Mouse (Mus musculus): ENCODE measurements around the gene Zg16. TPM values are rescaled to one million over a fixed set of nuclear protein-coding genes. Genes with fewer than 3 reads are reported as not detected.

Zg16 gene
- total RNA-seq, 2 experiments from 2014 or later = not detected

DNA sequence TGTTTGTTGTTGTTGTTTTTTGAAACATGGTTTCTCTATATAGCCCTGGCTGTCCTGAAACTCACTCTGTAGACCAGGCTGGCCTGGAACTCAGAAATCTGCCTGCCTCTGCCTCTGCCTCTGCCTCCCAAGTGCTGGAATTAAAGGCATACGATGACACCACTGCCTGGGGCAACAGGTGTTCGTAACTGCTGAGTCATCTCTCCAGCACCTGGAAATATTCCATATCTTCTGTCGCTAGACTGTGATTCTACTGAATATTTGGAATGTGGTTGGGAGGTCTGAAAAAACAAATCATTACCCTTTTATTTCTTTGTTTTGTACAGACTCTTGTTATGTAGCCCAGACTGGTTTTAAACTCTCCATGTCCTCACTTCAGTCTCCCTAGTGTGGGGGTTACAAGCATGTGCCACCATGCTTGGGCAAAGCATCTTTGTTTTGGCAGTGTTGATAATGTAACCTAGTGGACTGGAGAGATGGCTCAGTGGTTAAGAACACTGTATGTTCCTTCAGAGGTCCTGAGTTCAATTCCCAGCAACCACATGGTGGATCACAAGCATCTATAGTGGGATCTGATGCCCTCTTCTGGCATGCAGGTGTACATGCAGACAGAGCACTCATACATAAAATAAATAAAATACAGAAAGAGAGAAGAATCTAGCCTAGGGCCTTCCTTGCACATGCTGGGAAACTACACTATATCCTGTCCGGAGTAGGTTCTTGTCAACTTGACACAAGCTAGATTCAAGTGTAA lies 82.8 kb downstream of the Zg16 start:
- no peak for DNase-seq

GRCm38 (mm10) chr7:127003620-127004019 lies 83.5 kb downstream of the Zg16 start:
- DNase-seq = no peak

Small RNAs within 50 kb of the gene (microRNA-seq; reads per million reads assigned to microRNA genes)
- gene Gm44343 = 0 reads per million in 2 experiments

Other genes starting within 250 kb of the Zg16 start
- not detected for gene Doc2a, start 239.9 kb downstream of the Zg16 start, total RNA-seq (2021)
- 1 to 10 TPM; 5.0 to 6.4 TPM for gene Hirip3, start 225.4 kb downstream of the Zg16 start, total RNA-seq (2021)
- 10 to 100 TPM; 17.2 to 19.1 TPM for gene Ino80e, start 225.0 kb downstream of the Zg16 start, total RNA-seq (2021)
- 10 to 100 TPM; 35.6 to 38.4 TPM for gene Taok2, start 202.6 kb downstream of the Zg16 start, total RNA-seq (2021)
- 10 to 100 TPM; 10.4 to 10.6 TPM for gene Tmem219, start 164.4 kb downstream of the Zg16 start, total RNA-seq (2021)
- gene Kctd13, start 158.4 kb downstream of the Zg16 start, total RNA-seq (2021) = 1 to 10 TPM; 7.4 to 7.5 TPM
- gene Asphd1, start 137.7 kb downstream of the Zg16 start, total RNA-seq (2021) = not detected
- 1 to 10 TPM; 5.5 to 6.2 TPM for gene Sez6l2, start 136.8 kb downstream of the Zg16 start, total RNA-seq (2021)
- gene Cdipt, start 111.4 kb downstream of the Zg16 start, total RNA-seq (2021) = 10 to 100 TPM; 43.2 to 45.2 TPM
- under 1 TPM in 1 of 2 experiments, not detected in 1; 0.59 TPM for gene Cdiptos, start 111.2 kb downstream of the Zg16 start, total RNA-seq (2021)
- gene Mvp, start 72.7 kb downstream of the Zg16 start, total RNA-seq (2021) = 10 to 100 TPM; 59.9 to 68.7 TPM
- not detected for gene Pagr1b, start 70.8 kb downstream of the Zg16 start, total RNA-seq (2021)
- gene Pagr1a, start 70.0 kb downstream of the Zg16 start, total RNA-seq (2021) = 10 to 100 TPM in 1 of 2 experiments, 1 to 10 TPM in 1; 8.3 to 10.7 TPM
- gene Gm42742, start 66.2 kb downstream of the Zg16 start, total RNA-seq (2021) = 10 to 100 TPM; 24.6 to 27.3 TPM
- under 1 TPM in 1 of 2 experiments, not detected in 1; 0.80 TPM for gene Prrt2, start 66.1 kb downstream of the Zg16 start, total RNA-seq (2021)
- 10 to 100 TPM; 55.3 to 57.3 TPM for gene Maz, start 60.3 kb downstream of the Zg16 start, total RNA-seq (2021)
- gene Kif22, start 44.9 kb downstream of the Zg16 start, total RNA-seq (2021) = 1 to 10 TPM in 1 of 2 experiments, under 1 TPM in 1; 0.93 to 1.0 TPM
- gene AI467606, start 4.0 kb upstream of the Zg16 start, total RNA-seq (2021) = 1 to 10 TPM; 1.3 to 2.9 TPM
- under 1 TPM in 1 of 2 experiments, not detected in 1; 0.49 TPM for gene Qprt, start 34.9 kb upstream of the Zg16 start, total RNA-seq (2021)
- 1 to 10 TPM in 1 of 2 experiments, under 1 TPM in 1; 0.55 to 2.6 TPM for gene Spn, start 50.5 kb upstream of the Zg16 start, total RNA-seq (2021)
- gene Cd2bp2, start 108.7 kb upstream of the Zg16 start, total RNA-seq (2021) = 10 to 100 TPM; 35.1 to 36.9 TPM
- 10 to 100 TPM; 20.8 to 21.6 TPM for gene Tbc1d10b, start 121.1 kb upstream of the Zg16 start, total RNA-seq (2021)
- 1 to 10 TPM; 1.1 to 3.7 TPM for gene Mylpf, start 121.6 kb upstream of the Zg16 start, total RNA-seq (2021)
- 1 to 10 TPM; 6.4 to 6.7 TPM for gene Zfp553, start 145.7 kb upstream of the Zg16 start, total RNA-seq (2021)
- 1 to 10 TPM; 3.0 to 7.7 TPM for gene Sept1, start 145.8 kb upstream of the Zg16 start, total RNA-seq (2021)
- 10 to 100 TPM; 18.3 to 19.3 TPM for gene Zfp771, start 156.9 kb upstream of the Zg16 start, total RNA-seq (2021)
- gene Dctpp1, start 173.4 kb upstream of the Zg16 start, total RNA-seq (2021) = 10 to 100 TPM; 40.3 to 42.0 TPM
- 10 to 100 TPM; 29.5 to 31.7 TPM for gene Sephs2, start 186.7 kb upstream of the Zg16 start, total RNA-seq (2021)
- 1 to 10 TPM; 1.9 to 4.1 TPM for gene Itgal, start 208.9 kb upstream of the Zg16 start, total RNA-seq (2021)